Mouse (Mus musculus) erythroid progenitor cell, adult 5-6 weeks (primary cell): ENCODE measurements around the gene Rfx8. TPM values are rescaled to one million over a fixed set of nuclear protein-coding genes. Genes with fewer than 3 reads are reported as not detected.
"Not testable (repeated sequence)": the region's sequence is repeated elsewhere in the genome, so short reads cannot be mapped to it uniquely, and the experiment has no call there.

ENCODE experiments used
- ATAC-seq: replicated peaks from 2 replicates; pipeline ENCODE4 v1.8.0; 2016; ENCODE audit warnings: moderate number of reproducible peaks, mild to moderate bottlenecking, moderate TSS enrichment, inconsistent platforms; ENCODE audit not compliant: poor library complexity, low FRiP score, severe bottlenecking
- total RNA-seq, 2 experiments: library from RNA; stranded (forward) in 1 of 2; stranded (reverse) in 1 of 2; fragments of 150-400 nt in 1 of 2; fragments of 186-747, 209-891 nt in 1 of 2; gene quantifications; 2 replicates each; pipeline versions ENCODE4 v1.2.3 to v1.2.4; 2015 to 2017; ENCODE audit warnings: low replicate concordance in 2 of 2

Rfx8 gene
- total RNA-seq, 2 experiments from 2014 or later, result not detected

DNA sequence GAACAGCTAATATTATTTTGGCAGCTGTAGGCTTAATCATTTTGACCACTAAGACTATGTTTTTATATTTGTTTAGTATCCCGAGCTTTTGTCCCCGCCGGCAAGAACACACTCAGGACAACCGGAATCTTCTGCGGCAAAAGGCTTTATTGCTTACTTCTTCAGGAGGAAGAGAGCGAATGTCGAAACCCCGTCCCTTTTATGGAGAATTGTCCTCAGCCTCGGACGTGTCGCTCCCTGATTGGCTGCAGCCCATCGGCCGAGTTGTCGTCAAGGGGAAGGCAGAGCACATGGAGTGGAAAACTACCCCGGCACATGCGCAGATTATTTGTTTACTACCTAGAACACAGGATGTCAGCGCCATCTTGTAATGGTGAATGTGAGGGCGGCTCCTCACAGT, 65.9 kb downstream of the Rfx8 start:
- not testable (repeated sequence) for ATAC-seq

DNA sequence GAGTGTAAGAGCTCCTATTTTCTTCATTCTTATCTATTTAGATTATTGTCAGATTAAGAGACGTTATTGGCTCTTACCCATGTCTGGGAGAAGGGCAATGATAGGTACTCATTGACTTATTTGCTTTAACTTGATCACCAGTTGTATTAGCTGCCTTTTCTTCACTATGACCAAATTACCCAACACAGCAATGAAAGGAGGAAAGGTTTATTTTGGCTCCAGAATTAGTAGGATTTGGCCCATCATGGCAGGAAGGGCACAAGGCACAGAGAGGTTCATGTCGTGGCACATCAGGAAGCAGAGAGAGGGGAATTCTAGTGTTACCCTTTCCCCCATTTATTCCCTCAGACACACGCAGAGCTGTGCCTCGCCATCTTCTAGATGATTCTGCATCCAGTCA, 67.8 kb downstream of the Rfx8 start:
- ATAC-seq, result no peak

DNA sequence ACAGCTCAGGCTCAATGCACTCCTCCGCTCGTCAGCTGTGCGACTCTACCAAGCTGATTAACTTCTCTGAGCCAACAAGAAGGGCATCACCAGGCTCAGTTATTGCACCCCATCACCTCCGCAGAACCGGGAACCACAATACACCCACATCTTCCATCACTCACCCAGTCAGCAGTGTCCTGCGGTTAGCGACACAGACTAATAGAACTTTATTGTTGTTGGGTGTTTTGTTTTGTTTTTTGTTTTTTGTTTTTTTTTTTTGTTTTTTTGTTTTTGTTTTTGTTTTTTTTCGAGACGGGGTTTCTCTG, 69.6 kb downstream of the Rfx8 start, which contains the start of gene Creg2:
TSS of gene Creg2 (minus strand) at position 234 of the 308 bp plus-strand sequence.
- ATAC-seq, result no peak

DNA sequence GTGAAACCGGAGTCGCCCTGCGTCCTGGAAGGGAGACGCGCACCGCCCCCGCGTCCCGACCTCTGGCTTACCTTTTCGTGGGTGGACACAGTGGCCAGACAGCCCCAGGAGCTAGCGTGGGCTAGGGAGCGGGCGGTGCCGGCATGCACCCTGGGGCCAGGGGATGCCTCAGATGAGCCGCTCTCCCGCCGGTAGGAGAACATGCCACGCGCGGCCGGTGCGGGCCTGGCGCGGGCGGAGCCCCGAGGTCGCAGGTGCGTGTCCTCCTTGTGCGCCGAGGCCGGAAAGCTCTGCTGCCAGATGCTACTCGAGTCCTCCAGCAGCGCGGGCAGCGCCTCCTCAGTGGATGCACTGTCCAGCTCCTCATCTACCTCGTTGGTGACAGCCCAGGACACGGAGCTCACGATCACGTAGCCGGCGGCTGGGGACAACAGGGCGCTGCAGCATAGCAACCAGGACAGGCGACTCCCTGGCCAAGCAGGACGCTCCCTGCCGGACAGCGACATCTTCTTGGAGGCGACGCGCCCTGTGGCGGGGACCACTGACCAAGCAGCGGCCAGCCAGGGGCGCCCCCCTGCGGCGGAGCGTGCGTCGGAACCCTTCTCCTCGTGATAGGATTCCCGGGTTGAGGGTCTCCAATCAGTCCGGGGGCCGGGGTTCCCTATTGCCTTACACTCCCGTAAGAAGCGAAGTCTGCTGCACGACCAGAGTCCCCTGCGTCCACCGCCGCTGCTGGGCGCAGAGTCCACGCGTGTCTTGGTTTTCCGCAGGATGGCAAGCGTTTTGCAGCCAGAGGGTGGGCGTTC, 70.2 kb downstream of the Rfx8 start:
- no peak for ATAC-seq

DNA sequence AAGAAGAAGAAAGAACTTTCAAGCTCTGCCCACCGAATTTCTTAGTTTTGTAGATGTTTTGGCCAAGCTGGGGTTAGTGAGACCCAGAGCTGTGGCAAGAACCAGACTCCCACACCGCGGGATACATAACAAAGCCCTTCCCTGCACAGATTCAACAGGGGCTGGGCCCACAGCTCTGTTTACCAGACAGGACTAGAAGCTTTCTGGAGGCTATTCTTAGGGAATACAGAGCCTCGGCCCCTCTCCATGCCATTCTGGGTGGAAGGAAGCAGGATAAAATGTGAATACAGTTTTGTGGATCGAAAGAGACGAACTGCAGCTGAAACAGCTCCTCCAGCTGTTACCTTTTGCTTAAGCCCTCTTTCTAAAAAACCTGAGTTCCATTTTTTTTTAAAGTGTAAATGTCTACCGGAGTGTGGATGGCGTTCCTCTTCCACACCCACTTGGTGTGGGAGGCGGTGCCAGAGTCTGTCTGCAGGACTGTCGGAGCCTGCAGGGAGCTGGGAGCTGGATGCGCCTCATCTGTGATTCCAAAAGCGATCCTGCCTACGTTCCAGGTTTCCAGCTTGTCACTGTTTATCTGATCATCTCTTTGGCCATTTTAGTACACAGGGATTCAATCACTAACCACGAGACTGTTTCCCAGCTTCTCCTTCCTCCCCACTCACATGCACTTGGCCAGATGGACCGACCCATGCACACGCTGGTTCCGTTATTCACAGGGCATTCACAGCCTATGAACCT, 70.9 kb downstream of the Rfx8 start:
- no peak for ATAC-seq

DNA sequence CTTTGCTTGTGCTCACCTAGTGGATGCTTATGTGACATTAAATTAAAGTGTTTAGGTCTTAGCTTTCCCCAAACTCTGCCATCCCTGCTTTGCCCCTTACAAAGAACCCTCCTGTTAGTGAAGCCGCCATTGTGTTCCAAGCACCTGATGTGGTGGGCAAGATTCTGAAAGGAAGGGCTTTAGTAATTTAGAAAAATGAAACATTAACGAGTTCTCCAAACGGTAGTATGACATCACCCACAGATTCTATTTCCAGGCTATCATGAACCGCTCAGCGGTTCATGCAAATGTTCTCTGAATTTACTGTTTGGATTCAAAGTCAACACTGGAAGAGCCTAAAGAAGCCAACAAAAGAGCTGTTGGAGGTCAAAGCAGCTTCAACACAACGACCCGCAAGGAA, 72.2 kb downstream of the Rfx8 start:
- ATAC-seq, result no peak

DNA sequence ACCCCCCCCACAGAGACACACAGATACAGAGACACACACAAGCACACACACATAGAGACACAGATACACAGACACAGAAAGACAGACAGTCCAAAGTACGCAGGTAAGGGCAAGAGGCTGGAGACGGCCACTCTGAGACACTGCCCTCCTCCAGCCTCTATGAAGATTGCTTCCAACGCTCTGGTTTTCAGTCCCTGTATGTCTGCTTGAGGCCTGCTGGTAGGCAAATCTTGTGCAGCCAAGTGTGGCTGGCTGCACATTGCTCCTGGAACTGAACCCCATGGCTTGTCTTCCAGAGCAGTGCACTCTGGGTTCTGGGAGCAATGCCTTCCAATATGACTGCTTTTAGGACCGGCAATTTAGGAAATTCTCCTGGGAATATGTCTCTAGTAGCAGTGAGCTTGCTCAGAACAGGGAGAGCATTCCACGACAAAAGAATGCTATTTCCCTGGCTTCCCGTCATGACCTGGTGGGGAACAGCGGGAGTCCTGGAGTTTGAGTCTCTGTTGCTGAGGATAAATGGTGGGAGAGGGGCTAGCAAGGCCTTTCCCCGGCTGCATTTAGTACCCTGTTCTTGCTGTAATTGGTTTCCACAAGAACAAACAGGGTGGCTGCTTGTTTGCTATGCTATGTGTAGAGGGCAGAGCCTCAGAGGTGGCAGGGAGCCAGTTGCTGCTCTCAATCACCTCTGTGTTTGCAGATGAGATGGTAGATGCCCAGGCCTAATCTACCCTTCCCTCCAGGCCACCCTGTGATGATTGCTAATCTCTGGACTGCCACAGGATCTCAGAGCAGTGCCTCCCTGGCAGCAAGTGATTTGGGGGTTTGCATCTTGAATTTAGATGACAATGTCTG, 74.7 kb downstream of the Rfx8 start:
- no peak for ATAC-seq

DNA sequence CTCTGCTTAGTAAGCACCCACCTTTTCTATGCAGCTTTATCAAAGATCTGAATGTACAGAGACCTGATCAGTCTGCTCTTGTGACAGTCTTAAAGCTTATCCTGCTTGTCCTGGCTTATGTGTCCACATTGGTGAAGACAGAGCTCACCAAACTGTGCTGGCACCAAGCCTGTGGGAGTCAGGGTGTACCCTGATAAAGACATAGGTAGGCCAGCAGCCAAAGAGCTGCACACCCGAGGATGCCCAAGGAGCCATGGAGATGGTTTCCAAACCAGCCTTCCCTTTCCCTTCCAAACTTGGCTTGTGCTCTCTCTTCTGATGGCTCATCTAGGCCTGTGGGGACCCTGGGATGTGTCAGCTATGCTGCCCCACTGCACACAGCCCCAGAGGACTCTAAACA, 76.5 kb downstream of the Rfx8 start:
- ATAC-seq, result no peak

DNA sequence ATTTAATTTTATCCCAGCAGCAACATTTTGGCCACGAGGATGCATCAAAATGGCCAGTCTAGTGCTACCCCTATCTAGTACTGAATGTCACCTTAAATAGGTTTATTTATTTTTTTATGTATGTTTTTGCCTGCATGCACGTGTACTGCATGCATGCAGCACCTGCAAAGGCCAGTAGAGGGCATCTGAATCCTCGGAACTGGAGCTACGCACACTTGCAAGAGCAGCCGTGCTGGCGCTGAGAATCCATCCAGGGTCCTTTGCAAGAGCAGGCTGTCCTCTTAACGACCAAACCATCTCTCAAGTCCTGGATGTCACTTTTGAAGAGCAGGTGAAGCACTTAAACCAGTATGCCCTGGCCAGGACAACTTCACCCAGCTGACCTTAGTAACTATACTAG, 79.1 kb downstream of the Rfx8 start:
- ATAC-seq, result no peak

DNA sequence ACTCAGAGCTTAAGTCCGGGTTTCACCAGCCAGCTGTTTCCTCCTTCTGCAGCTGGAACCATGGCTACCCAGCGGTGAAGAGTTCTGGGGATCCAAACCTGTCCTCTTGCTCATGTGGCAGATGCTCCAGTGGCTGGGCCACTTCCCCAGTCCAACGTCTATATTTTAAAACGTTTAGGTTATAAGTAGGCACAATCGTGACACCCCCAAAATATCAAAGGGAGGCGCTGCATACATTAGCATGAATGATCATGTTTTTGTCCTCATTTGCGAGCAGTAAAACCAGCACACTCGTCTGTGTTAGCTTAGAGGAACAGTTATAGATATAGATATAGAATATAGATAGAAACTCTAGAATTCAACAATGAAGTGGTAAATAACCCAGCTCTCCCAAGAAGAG, 83.7 kb downstream of the Rfx8 start:
- ATAC-seq, result no peak

DNA sequence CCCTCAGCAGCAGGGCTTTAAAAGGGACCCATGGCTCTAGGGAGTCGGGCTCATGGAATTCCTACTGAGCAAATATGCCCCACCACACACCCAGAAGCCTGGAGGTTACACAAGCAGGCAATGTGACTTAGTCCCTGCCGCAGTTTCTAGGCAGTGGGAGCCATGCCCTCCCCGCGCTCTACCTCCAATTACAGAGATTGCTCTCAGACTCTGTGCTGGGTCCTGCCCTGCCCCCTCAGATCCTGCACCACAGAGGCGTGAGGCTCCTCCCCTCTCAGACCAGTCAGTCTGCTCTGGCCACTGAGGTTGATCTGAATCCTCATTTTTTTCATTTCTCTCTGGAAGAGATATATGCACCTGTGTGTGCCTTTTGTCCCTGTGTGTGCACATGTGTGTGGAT, 84.1 kb downstream of the Rfx8 start:
- ATAC-seq, result no peak

DNA sequence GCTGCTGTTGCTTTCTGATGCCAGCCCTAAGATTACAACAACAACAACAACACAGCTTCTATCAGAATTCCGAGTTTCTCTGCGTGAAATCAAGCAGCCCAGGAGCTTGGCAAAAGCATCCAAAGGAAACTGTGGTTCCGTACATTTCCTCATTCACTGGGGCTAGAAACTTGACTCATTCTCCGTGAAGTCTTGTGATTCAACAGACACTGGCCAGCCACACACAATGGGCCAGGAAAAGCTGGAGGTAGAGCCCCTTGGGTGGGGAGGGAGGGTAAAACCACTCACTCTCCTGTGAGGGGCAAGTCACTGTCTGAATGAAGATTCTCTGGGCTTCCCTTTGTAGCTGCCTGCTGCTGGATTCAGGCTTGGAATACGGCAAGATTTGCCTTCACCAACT, 84.6 kb downstream of the Rfx8 start:
- no peak for ATAC-seq

DNA sequence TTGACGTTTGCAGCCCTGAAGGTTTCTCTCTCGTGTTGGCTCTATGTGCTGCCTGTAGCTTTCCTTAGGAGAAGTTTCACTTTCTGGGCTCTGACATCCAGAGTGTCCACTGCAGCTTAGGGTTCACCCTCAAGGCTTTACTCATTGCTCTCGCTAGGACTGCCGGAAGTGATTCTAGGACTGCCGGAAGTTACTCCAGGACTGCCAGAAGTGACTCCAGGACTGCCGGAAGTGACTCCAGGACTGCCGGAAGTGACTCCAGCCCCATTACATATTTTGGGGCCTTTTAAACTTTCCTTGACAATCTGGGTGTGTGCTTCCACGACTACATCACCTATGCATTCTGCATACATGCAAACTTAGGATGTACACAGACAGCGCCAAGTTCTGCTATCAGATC, 92.2 kb downstream of the Rfx8 start:
- ATAC-seq, result no peak

DNA sequence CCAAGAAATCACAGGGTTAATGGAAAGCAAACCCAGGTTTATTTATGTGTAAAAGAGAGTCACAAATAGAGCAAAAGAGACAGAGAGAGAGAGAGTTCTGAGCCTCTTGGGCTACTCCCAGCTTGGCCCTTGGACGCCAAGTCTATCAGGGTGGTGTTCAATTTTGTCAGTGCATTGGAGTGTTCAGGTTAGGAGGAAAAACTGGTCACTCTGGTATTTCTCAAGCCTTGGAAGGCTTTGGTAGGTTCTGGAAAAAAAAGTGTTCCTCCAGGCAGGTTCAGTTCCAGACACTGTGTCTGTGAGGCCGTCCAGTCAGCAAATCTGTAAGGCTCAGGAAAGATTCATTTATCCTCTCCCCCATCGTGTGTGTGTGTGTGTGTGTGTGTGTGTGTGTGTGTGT, 95.3 kb downstream of the Rfx8 start:
- ATAC-seq, result no peak

DNA sequence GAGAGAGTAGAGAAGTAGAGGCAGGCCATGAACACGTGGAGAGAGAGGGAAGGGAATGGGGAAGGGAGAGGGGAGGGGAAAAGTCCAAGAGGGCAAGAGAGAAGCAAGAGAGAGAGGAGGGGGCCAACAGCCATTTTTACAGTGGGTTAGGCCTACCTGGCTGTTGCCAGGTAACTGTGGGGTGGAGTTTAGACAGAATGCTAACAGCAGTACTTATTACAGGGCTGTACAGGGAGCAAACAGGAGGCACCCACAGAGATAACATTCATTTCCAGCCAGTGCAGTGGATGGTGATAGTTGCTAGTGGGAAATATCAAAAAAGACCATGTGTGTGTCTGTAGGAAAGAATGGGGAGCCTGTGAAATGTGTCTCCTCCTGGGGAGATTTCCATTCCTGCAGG, 97.1 kb downstream of the Rfx8 start:
- ATAC-seq, result no peak

DNA sequence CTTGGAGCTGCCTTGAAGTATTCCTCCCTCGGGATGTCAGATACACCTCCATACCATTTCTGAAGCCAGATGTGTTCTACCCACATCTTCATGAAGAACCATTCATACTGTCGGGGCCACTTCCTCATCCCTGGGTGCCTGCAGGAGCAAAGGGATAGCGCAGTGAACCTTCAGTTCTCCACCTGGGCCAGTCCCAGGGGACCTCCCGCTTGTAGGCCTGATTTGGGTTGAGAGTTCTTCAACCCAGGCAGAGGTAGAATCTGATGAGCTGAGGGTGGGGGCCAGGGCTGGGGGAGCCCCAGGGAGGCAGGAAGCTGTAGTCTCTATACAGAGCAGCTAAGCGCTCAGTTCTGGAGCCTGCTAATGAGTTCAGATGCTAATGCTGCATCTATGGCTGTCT, 97.7 kb downstream of the Rfx8 start:
- no peak for ATAC-seq

DNA sequence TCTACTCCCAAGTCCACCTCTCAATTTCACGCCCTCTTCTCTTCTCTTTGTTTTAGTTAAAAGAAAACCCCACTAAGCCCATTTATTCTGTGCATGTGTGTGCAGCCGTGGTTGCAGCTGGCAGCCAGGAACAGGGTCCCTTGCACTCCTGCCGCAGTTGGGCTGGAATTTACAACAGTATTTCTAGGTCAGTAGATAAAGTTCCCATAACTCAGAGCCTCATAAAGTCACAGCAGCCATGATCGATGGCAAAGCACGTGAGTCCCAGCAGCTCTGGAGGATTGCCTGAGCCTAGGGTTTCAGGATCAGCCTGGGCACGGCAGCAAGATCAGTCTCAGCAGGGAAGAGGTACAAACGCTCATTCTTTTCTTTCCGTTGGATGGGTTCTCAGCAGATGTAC, 102.3 kb downstream of the Rfx8 start:
- ATAC-seq, result no peak

DNA sequence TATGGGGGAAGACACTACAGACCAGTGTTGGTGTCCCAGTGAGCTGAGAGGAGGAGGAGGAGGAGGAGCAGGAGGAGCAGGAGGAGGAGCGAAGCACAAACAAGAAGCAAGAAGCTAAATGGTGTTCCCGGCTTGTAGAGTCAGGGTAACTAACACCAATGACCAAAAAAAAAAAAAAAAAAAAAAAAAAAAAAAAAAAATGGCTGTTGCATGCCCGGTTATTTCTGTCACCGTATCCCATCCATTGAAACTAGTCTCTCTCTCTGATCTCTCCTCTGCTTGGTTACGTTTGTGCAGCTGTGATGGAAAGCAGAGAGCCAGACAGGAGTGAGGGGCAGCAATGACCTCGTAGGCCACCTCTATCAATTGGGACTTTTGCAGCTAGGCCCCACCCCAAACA, 105.3 kb downstream of the Rfx8 start:
- no peak for ATAC-seq
